ENCODE assay signal across 19 mouse cellular contexts in the genomic region with DNA sequence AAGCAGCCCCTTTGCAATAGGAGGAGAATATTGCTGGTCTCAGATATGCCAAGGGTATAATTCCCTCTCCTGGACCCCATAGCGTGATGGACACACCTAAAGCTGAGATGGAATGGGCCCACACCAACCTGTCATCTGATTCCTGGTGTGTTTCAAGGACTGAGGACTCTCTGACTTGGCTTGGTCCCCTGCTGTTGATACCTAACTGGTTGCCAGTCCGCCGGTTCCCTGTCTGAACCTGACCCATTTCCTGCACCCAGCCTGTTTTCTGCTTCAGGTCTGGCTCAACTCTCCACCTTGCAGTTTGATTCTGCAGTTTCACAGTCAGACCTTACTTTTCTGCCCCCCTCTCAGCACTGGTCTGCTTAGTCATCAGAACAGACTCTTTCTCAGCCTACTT. TPM values are rescaled to one million over a fixed set of nuclear protein-coding genes. Genes with fewer than 3 reads are reported as not detected.
DNase-seq lines count a peak whose midpoint lies in the region; ATAC-seq lines count a peak whose summit lies in the region.
"Had no signal": no experiment of that assay in that cellular context is flagged by ENCODE, and none has a peak within 500 bp of the region (broad histone marks: within the 10 kb centered on the region; RNA-seq: fewer than 3 reads in every experiment).

No protein-coding gene starts in this region.

- no peak overlapping the region for H3K4me2 ChIP-seq in heart, embryonic 11.5 days

- H3K9ac ChIP-seq in heart, embryonic 11.5 days (ENCODE audit: low read depth, low read length) = no peak overlapping the region

- H3K27me3 ChIP-seq in heart, embryonic 11.5 days (ENCODE audit: control insufficient read depth, insufficient read depth, low read length) = peaks cover 20% of the 10 kb centered on the region
- H3K27me3 ChIP-seq: Patski had no signal

- no peaks in the 10 kb centered on the region for H3K9me3 ChIP-seq in heart, embryonic 11.5 days (replicated peaks; ENCODE audit: control insufficient read depth, low read length)
- H3K9me3 ChIP-seq: G1E had no signal

- H3K27ac ChIP-seq in heart, embryonic 11.5 days (ENCODE audit: low read depth, low read length) = no peak overlapping the region

- no peaks in the 10 kb centered on the region for H3K4me1 ChIP-seq in heart, embryonic 11.5 days (ENCODE audit: control insufficient read depth, insufficient read depth, low read length)

- WGBS in heart, embryonic 11.5 days (ENCODE audit: insufficient replicate concordance) = 60% methylated on average over 3 of the region's 3 CpGs

- no peak overlapping the region for H3K4me3 ChIP-seq in heart, embryonic 11.5 days (ENCODE audit: low read depth, low read length)

- ATAC-seq in heart, embryonic 11.5 days (replicated peaks; ENCODE audit: insufficient number of reproducible peaks, low FRiP score, low TSS enrichment) = no peak
- ATAC-seq: activated CD4-positive, CD25-positive, alpha-beta regulatory T cell, adult 4 months; CD4-positive, CD25-positive, alpha-beta regulatory T cell, adult 4 months; Patski had no signal

- H3K36me3 ChIP-seq in heart, embryonic 11.5 days (ENCODE audit: control insufficient read depth, insufficient read depth, low read length) = no peaks in the 10 kb centered on the region
- H3K36me3 ChIP-seq: G1E had no signal

- peak; percentile 76 for DNase-seq in heart, adult 11 months
- DNase-seq in testis, postnatal 10 days (ENCODE audit: low spot score) = peak; percentile 20
- no peak for DNase-seq in testis, postnatal 14 days (ENCODE audit: low spot score)
- DNase-seq: adrenal gland, adult 2 months; adrenal gland, adult 8-10 months; adrenal gland, postnatal 10 days; adrenal gland, postnatal 14 days; adrenal gland, postnatal 25 days; adrenal gland, postnatal 36 days; cerebellum, adult 11 months; cerebellum, adult 11-12 months; cerebellum, adult 18-20 months had no signal

RNA-seq across cellular contexts. Expression of a gene that starts 17.5 kb away (rescaled TPM):
- 0.43 TPM in 1 of 2 replicates, not detected in the other for polyA plus RNA-seq in heart, embryonic 11.5 days (2014; fragmentation: Nextera tagmentation; extraction: Ambion mirVana)
- polyA plus RNA-seq: adrenal gland, adult 2 months; brain, embryonic 14.5 days; C2C12; CD4-positive, CD25-positive, alpha-beta regulatory T cell, adult 4 months; G1E; Patski had no signal

RNA-seq across cellular contexts. Expression of a gene that starts 55.3 kb away (rescaled TPM):
- polyA plus RNA-seq in heart, embryonic 11.5 days (2014; fragmentation: Nextera tagmentation; extraction: Ambion mirVana) = 7.4 and 9.3 TPM in 2 replicates
- polyA plus RNA-seq: activated CD4-positive, CD25-positive, alpha-beta regulatory T cell, adult 4 months; G1E; Patski had no signal
